Mouse (Mus musculus): ENCODE results near the gene Tgif2.
A peak's percentile ranks its signal among the peaks of the same experiment; 100 is the strongest.
"Not testable (repeated sequence)": the region's sequence is repeated elsewhere in the genome, so short reads cannot be mapped to it uniquely, and the experiment has no call there.

Gene Tgif2

DNA sequence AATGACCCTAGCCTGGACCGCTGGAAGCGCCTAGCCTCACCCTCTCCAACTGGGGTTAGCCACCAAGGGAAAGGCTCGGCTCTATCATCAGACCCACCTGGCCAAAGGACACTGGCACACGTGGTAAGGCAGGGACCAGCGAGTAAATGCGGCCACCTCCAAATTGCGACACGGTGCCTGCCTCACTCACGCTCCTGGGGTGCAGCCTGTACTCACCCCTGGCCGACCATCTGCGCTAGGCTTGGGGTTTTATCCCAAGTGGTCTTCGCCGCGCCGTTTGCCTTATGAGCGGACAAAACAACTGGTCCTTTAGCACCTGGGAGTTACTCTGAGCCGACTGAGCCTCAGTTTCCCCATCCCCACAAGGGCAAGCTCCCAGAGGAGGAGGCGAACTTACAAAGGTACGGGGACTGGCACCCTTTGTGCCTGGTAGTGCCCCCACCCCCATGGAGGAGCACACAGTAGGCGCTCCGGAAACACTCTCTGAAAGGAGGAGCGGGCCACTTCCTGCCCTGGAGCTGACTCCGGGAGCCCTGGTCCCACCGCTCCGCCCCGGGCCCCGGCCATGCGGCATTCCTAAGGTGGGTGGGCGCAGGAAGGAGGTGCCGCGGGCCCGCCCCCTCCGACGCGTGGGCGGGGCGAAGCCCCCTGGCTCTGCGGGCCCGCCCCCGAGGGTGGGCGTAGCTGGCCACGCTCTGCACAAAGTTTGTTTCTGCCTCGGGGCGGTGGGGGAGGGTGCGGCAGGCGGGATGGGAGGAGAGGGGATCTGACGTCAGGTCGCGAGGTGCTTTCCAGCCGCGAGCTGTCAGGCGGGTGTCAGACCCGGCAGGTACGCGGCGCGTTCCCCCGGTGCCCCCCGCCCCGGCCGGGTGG lies at the start of gene Tgif2:
Gene Tgif2, plus strand, starts transcription at position 689 of the 873 bp plus-strand sequence.
- peak; percentile 83 for DNase-seq (ENCODE audit: low read depth)

DNA sequence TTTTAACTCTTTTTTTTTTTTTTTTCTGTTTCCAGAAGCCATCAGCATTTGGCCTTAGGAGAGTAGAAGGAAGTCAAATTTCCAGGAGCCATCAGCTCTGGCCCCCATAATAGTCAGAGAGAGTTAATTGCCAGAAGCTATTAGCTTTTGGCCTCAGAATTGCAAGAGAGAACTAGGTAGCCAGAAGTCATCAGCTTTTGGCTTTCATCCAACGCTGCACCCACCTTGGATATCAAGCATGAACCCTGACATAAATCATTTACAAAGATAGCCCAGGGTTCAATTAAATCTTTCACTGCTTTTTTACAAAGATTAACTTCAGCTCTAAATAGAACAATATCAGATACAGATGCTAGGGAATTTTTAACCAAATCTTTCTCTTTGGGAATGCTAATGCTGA lies 41.3 kb upstream of the Tgif2 start:
- DNase-seq (ENCODE audit: low read depth): no peak

DNA sequence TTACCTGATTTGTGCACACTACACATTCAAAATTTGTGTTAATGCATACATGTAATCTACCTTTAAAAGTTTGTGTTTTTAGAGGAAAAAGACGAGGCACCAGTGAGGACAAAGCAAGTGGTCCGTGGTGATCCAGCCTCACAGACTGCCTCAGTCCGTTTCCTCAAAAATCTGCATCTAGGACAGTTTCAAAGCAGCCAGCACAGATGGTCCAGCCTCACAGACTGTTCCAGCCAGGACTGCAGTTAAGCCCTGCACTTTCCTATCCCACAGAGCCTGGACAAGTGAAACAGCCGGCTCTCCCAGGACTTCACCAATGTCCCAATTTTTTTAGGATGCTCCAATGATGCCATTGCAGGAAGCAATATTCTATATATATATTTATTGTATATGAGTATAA lies 38.8 kb upstream of the Tgif2 start:
- DNase-seq (ENCODE audit: low read depth): no peak

DNA sequence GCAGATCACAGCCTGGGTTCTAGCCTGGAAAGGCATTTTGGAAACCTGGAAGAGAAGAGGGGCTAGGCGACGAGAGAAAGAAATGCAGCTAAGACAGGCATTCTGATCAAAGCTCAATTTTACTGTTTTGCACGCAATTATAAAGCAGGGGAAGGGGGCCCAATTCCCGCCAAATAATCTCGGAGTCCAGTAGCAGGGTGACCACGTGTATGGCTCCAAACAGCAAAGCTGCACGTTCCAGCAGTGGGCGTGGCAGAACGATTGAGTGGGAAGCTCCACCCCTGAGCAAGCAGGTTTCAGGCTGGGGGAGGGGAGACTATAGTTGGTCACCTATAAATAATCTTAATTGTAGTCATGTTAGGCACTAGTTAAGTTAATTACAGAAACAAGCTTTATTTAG lies 37.7 kb upstream of the Tgif2 start:
- DNase-seq (ENCODE audit: low read depth): not testable (repeated sequence)

DNA sequence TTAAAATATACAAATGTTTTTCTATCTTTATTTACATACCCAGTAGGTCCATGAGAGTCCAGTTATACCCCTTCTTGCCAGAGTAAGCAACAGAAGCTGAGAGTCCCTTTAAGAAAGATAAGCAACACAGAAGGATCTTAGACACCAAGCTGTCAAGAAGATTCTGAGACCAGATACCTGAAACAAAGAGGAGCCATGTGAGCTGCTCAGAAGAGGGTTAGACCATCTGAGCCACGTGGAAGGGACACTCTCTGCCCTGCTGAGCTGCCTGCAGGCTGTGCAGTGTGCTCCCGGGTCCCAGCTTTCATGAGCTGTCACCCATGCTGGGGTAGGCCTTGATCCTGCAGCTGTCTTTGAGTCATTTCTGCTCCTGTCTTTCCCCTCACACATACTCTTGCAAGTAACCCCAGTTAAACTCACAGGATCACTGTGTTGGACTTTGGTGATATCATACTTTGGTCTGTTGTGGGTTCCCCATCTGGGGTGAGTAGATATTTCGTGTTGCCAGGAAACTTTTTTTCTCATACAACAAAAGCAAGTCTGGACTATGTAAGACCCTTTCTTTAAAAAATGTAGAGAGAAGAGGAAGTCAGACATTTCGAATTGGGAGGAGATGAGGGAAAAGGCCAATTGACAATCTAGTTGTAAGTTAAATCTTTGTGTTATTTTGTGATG lies 36.0 kb upstream of the Tgif2 start:
- DNase-seq (ENCODE audit: low read depth): no peak

DNA sequence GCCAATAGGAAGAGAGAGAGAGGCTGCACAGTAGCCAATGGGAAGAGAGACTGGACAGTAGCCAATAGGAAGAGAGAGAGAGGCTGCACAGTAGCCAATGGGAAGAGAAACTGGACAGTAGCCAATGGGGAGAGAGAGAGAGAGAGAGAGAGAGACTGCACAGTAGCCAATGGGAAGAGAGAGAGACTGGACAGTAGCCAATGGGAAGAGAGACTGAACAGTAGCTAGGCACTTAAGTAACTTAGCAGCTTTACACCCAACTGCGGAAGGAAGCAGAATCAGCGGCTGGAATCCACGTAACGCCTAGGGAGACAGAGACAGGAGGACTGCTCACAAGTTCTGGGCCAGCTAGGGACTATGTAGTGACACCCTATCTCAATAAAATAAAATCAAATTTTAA lies 35.2 kb upstream of the Tgif2 start:
- no peak for DNase-seq (ENCODE audit: low read depth)

DNA sequence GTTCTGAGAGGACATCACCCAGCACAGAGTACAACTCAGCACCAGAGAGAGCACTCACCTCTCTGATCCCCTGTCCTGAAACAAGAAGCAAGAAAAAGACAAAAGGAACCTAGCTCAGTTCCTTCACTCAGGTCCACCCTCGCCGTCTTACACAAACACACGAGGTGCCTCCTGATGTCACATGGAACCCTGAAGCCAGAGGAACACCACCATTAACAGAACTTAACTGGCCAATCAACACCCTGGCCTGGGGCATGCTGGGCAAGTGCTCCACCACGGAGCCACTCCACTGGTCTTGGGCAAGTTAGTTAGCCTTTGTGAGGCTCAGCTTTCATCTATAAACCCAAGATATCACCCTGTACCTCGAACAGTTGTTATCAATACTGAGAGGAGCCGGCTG lies 32.9 kb upstream of the Tgif2 start:
- no peak for DNase-seq (ENCODE audit: low read depth)

DNA sequence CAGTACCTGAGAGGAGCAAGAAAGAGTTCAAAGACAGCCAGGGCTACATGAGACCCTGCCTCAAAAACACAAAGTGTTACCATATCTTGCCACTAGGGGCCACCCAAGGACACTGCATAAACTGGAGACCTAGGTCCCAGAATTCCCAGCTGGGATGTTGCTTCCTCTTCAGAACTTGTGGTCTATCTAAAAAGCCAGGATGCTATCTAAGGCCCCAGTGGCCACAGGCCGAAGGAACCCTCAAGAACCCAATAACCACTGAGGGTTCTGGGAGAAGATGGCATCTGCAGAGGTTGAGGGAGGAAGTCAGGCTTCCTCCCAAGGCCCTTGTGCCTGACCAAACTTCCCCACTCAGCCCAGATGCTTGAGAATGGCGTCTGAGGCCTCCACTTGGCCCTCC lies 30.2 kb upstream of the Tgif2 start:
- peak; percentile 87 for DNase-seq (ENCODE audit: low read depth)

DNA sequence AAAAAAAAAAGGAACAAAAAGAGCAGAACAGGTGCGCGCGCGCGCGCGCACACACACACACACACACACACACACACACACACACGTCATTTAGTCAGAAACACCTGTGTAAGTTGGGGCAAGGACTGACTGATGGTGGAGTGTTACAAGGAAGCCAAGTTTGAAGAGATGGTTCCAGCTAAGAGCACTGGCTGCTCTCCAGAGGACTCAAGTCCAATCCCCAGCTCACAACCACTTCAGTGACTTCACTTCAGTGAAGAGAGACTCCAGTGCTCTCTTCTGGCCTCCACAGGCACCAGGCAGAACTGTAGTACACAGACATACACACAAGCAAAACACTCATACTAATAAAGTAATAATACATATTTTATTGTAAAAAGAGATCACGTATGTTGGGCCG lies 29.1 kb upstream of the Tgif2 start:
- peak; percentile 43 for DNase-seq (ENCODE audit: low read depth)

DNA sequence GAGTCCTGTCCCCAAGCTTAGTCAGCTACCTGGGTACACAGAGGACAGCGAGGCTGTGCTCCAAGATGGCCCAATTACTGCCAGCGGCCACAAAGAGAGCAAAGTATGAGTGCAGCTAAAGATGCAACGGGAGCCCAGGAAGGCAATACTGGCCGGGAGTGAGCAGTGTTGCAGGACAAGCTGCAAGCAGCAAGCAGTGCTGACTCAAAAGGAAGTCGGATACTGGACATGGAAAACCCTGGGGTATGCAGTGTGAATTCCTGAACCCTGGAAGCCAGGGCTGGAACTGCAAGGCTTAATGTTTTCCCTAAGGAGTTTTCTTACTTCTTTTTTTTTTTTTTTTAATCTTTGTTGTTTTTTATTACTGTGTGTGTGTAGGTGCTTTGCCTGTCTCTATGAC lies 28.3 kb upstream of the Tgif2 start:
- DNase-seq (ENCODE audit: low read depth): peak; percentile 24

DNA sequence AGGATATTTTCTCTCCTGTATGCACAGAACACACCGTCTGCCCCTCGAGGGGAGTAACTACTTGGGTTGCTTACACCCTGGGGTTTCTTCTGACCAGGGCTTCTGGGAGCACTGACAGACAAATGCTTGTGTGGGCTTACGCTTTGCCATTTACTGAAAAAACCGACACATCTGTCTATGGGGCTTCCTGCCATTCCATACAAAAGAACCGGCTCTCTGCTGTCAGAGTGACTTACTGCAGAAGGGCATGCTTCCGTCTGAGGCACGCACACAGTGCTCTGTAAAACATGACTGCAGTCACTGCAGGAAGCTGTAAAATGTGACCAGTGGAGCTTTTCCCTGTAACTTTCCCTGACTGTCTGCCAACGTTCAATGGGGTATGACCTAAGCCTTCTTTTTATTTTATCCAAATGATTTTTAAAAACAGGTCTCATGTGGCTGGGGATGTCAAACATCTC lies 25.4 kb upstream of the Tgif2 start:
- no peak for DNase-seq (ENCODE audit: low read depth)

DNA sequence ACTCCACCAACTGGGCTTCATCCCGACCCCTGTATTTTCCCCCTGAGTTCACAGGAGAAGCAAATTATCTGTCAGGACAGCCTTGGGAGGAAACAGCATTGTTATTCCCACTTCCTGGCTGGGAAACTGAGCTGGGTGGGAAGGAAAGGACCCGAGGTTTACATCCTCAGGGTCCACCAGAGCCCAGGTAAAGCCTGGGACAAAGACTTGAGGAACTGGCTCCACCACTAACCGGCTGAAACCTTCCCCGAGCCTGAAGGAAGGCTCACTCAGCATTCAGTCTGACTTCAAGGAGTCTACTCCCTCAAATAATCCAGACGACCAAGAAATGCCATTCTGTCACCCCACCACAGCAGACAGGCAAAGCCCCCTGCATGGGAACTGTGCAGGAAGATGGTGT lies 24.9 kb upstream of the Tgif2 start:
- no peak for DNase-seq (ENCODE audit: low read depth)

DNA sequence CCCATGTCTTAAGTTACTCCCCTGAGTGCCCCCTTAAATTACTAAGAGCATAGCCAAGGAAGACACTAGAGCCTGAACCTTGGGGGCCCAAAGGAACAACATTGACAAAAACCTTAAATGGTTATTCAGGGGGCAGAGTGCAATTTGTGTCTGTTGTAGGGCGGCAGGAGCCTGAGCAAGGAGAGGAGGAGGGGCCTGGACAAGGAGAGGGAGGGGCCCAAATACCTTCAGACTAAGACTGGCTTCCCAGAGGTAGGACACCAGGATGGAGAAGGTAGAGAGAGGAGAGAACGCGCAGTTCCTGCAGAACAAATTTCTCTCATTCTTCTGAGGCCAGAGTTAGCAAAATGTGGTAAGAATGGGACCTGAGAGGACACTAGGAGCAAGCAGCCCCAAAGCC lies 24.4 kb upstream of the Tgif2 start:
- DNase-seq (ENCODE audit: low read depth): no peak

DNA sequence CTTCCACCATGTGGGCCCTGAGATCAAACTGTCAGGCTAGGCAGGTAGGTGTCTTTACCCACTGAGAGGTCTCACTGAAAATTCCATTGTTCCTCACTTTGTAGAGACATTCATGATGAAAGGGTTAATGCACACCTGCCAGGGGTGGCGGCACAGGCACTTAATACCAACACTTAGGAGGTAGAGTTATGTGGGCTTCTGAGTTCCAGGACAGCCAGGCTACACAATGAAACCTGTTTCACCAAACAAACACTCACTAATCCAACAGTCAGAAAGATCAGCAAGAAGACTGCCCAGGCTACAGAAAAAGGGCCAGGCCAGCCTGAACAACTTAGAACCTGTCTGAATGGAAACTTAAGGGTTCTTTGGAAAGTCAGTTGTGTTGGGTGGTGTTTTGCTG lies 23.7 kb upstream of the Tgif2 start:
- no peak for DNase-seq (ENCODE audit: low read depth)

DNA sequence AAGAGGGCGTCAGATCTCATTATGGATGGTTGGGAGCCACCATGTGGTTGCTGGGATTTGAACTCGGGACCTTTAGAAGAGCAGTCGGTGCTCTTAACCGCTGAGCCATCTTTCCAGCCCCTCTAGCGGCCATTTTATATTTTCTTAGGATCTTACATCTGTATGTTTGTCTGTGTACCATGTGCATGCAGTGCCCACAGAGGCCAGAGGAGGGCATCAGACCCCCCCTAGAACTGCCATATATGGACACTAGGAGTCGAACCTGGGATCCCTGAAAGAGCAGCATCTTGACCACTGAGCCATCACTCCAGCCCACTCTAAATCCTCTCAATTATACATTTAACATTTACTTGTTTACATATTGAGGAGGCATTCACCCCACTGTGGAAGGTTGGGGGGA lies 14.7 kb upstream of the Tgif2 start:
- DNase-seq (ENCODE audit: low read depth): peak; percentile 20

DNA sequence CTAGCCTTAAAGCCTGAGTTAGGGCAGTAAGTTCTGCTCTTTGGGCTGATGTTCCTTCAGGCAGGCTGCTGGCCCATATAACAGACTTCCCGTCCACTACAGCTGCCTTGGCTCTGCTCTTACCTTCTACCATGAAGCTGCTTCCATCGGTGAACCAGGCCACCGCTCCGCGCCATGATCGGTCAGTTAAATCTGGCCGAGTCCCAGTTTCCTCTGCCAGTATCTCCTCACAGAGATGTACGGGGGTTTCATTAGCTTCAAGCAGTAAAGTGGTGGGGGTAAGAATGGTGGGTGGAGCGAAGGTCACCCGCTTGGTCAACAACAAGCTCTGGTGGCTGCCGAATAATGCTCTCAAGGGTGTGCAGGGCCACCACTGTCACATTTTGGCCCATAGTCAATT lies 5.5 kb upstream of the Tgif2 start:
- no peak for DNase-seq (ENCODE audit: low read depth)

DNA sequence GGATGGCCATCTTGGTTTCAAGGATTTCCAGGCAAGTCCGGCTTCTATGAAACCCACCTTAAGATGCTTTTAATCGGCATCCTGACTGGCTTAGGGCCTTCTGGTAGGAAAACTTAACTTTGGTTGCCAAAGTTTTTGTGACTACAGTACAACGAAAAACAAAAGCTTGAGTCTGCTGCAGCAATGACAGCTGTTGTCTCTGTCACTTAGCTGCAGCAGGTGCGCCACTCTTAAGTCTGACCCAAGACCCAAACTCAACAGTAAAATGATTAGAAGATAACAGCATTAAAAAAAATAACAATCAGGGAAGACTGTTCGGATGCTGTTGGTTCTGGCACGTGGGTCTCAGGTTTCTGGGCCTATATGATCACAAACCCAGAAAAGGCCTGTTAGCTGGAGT lies 968 bp upstream of the Tgif2 start:
- no peak for DNase-seq (ENCODE audit: low read depth)

DNA sequence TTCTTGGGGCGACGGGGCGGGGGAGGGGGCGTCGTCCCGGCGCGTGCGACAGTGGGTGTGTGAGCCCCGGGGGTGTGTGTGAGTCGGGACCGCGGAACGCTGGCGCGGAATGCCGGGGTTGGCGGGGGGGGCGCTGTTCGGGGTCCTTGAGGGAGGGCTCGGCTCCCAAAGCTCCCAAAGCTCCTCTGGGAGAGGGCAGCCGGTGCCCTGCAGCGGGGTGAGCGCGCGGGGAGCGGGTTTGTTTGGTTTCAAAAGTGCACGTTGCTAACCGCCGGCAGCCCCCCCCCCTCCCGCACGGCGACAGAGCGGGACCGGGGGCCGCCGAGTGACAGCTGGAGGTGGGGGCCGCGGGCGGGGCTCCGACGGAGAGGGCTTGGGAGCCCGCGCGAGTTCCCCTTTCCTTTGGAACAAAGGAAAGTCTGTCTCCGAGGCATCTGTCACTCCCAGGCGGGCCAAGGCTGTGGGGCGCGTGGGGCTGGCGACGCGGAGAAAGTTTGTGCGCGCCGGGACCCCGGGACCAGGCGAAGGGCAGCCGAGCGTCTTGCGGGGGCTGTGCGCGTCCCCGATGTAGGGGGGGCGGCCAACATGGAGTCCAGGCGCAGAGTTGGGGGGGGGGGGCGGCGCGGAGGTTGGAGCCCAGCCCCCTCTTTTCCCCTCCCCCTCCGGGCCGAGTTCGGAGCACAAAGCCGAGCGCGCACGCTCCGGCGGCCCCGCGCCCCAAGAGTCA lies 657 bp downstream of the Tgif2 start:
- peak; percentile 46 for DNase-seq (ENCODE audit: low read depth)

DNA sequence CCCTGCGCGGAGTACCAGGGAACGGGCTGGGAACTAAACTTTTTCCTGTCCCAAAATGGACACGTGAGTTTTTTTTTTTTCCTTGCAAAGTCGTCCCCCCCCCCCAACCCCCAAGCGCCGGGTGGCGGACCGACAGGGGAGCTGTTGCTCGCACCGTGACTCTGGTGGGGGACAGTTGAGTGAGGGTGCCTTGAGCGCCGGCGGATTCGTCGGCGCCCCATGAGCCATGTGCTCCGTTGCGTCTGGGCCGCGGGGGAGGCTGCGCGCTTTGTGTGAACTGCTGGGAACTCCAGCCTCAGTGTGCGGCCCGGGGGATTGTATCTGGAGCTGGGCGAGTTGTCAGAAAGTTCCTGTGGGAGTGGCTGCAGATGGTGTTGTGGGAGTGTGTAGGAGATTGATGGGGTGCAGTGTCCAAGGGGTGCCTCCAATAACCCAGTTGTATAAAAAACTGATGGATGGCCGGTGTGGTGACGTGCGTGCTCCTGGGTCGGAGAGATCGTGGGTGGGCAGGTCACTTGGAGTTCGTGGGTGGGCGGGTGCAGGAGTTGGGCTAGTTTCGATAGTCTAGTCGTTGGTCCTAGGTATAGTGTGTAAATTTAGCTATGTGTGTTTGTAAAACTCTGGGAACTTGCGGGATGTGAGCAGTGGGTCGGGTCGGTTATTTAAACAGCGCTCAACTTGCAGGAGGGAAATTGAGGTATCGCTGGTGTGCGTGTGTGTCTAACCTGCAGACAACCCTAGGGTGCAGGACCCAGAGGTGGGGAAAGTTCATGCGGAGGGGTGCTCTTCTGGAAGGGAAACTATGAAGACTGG lies 1.4 kb downstream of the Tgif2 start:
- DNase-seq (ENCODE audit: low read depth): peak; percentile 78

DNA sequence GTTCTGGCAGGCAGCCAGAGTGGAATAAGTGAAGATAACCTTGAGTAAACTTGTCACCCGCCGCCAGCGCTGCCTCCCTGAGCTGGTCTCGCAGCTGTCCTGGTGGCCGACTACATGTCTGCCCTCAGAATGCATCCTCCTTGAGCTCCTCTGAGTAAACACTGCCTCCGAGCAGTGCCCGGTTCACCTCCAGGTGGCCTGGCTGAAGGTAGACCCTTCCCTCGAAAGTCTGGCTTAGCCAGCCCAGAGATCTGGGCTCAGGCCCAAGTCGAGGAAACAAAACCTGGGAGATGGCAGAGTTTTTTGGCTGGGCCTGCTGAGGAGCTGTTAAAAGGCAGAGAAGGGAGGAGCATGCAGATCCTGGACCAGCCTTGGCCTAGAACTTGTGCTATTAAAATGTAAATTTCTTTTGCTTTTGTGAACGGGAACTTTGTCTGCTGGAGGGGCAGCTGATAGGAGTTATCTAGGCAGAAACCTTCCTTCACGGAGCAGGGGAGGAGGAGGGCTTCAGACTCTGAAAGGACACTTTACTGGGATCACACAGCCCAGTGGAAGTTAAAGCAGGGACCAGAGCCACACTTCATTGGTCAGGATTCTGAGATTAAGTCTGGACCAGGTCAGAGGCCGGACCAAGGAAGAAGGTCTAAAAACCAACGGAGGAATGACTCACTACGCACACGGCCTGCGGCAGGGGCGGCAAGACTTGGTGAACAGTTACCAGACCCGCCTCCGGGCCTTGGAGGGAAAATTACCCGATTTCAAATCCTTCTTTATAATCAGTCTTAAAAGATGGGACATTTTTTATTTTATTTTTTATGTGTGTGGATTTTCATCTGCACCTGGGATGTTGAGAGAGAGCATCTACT lies 2.3 kb downstream of the Tgif2 start:
- peak; percentile 76 for DNase-seq (ENCODE audit: low read depth)

DNA sequence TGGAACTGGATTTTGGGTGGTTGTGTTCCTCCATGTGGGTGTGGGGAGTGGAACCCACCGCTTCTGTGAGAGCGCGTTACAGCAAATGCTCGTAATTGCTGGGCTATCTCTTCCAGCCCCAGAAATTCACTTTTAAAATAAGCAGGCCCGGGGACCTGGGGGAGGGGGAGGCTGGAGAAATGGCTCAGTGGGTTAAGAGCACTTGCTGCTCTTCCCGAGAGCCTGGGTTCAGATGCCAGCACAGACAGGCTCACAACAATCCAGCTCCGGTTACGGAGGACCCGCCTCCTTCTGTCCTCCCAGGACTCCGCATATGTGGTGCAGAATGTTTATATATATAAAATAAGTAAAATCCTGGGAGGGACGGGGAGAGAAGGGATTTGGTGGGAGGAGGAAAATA lies 2.9 kb downstream of the Tgif2 start:
- DNase-seq (ENCODE audit: low read depth): no peak

All from NIH3T3 (cell line).